ENCODE assay signal across 37 mouse cellular contexts in genomic region chr13:34741813-34742568, GRCm38 (mm10). TPM values are rescaled to one million over a fixed set of nuclear protein-coding genes. Genes with fewer than 3 reads are reported as not detected.
DNase-seq lines count a peak whose midpoint lies in the region; ATAC-seq and TF ChIP-seq lines count a peak whose summit lies in the region.
"Had no signal": no experiment of that assay in that cellular context is flagged by ENCODE, and none has a peak within 500 bp of the region (broad histone marks: within the 10 kb centered on the region; RNA-seq: fewer than 3 reads in every experiment).

No protein-coding gene starts in this region.

- H3K27me3 ChIP-seq in liver, embryonic 15.5 days: no peaks in the 10 kb centered on the region
- no peaks in the 10 kb centered on the region for H3K27me3 ChIP-seq in intestine, postnatal 0 days (replicated peaks; ENCODE audit: control insufficient read depth, insufficient read depth, low read length)
- H3K27me3 ChIP-seq: embryonic facial prominence, embryonic 15.5 days; heart, embryonic 15.5 days; liver, embryonic 13.5 days; lung, embryonic 15.5 days; midbrain, embryonic 15.5 days had no signal

- no peak overlapping the region for H3K4me3 ChIP-seq in liver, embryonic 15.5 days (replicated peaks)
- no peak overlapping the region for H3K4me3 ChIP-seq in intestine, postnatal 0 days (ENCODE audit: low read depth, low read length)
- H3K4me3 ChIP-seq: embryonic facial prominence, embryonic 10.5 days; embryonic facial prominence, embryonic 15.5 days; forebrain, embryonic 12.5 days; heart, embryonic 15.5 days; liver, embryonic 13.5 days; lung, embryonic 15.5 days; midbrain, embryonic 10.5 days; midbrain, embryonic 15.5 days had no signal

- no peaks in the 10 kb centered on the region for H3K36me3 ChIP-seq in liver, embryonic 15.5 days (replicated peaks)
- no peaks in the 10 kb centered on the region for H3K36me3 ChIP-seq in intestine, postnatal 0 days (ENCODE audit: control insufficient read depth, insufficient read depth)
- H3K36me3 ChIP-seq: embryonic facial prominence, embryonic 10.5 days; embryonic facial prominence, embryonic 15.5 days; forebrain, embryonic 12.5 days; heart, embryonic 15.5 days; liver, embryonic 13.5 days; lung, embryonic 15.5 days; midbrain, embryonic 10.5 days; midbrain, embryonic 15.5 days had no signal

- H3K9ac ChIP-seq in liver, embryonic 15.5 days: no peak overlapping the region
- H3K9ac ChIP-seq in intestine, postnatal 0 days (ENCODE audit: low read depth, low read length): no peak overlapping the region
- H3K9ac ChIP-seq: embryonic facial prominence, embryonic 15.5 days; forebrain, embryonic 12.5 days; heart, embryonic 15.5 days; liver, embryonic 13.5 days; lung, embryonic 15.5 days; midbrain, embryonic 15.5 days had no signal

- WGBS in liver, embryonic 15.5 days (ENCODE audit: insufficient replicate concordance): 49% methylated on average over 3 of the region's 3 CpGs
- 63% methylated on average over 3 of the region's 3 CpGs for WGBS in intestine, postnatal 0 days

- peak; percentile 42; the same call in 1 of the 2 replicates for ATAC-seq in liver, embryonic 15.5 days (ENCODE audit: insufficient read depth)
- ATAC-seq in intestine, postnatal 0 days: peak; percentile 54
- ATAC-seq: hindbrain, embryonic 16.5 days; midbrain, embryonic 15.5 days had no signal

- DNase-seq in heart, adult 11 months: peak; percentile 83
- DNase-seq in heart, postnatal 14 days: no peak
- DNase-seq in liver (no peak), R1 (ENCODE audit: low read depth, low spot score) (peak; percentile 79)
- no peak for DNase-seq in layer of hippocampus, postnatal 10 days (ENCODE audit: low spot score in 2 of 2)
- no peak for DNase-seq in gastrocnemius, postnatal 4 days (ENCODE audit: low spot score in 2 of 2)
- DNase-seq: adrenal gland, adult 8-10 months; cerebellum, adult 2 months; cerebellum, postnatal 25 days; gastrocnemius, postnatal 25 days; kidney, postnatal 14 days; layer of hippocampus, adult 9-11 months; liver, embryonic 13.5 days had no signal

- TF ChIP-seq CTCF in intestine, postnatal 0 days (IDR thresholded peaks at IDR 0.05; ENCODE audit: low read depth): peak; percentile 54

- H3K9me3 ChIP-seq in liver, embryonic 15.5 days (replicated peaks): no peaks in the 10 kb centered on the region
- H3K9me3 ChIP-seq in intestine, postnatal 0 days (ENCODE audit: control insufficient read depth): no peaks in the 10 kb centered on the region
- H3K9me3 ChIP-seq: embryonic facial prominence, embryonic 15.5 days; heart, embryonic 15.5 days; liver, embryonic 13.5 days; lung, embryonic 15.5 days; midbrain, embryonic 15.5 days had no signal

- intact Hi-C loops in heart, postnatal 14 days (cut with DNase I): loop anchor here (5.0 kb wide), 2 partner anchors 50 to 130 kb away; no protein-coding TSS in a partner anchor

- H3K27ac ChIP-seq in liver, embryonic 15.5 days (replicated peaks): no peak overlapping the region
- peak overlapping the region; percentile 42 for H3K27ac ChIP-seq in intestine, postnatal 0 days (ENCODE audit: low read depth, low read length)
- H3K27ac ChIP-seq: embryonic facial prominence, embryonic 10.5 days; embryonic facial prominence, embryonic 15.5 days; forebrain, embryonic 12.5 days; heart, embryonic 15.5 days; liver, embryonic 13.5 days; lung, embryonic 15.5 days; midbrain, embryonic 10.5 days; midbrain, embryonic 15.5 days; stomach, postnatal 0 days had no signal

- H3K4me1 ChIP-seq in liver, embryonic 15.5 days (replicated peaks): 0 out of 2 replicates have a peak, but pooled peaks cover 6% of the 10 kb centered on the region
- peaks cover 10% of the 10 kb centered on the region for H3K4me1 ChIP-seq in intestine, postnatal 0 days (replicated peaks; ENCODE audit: control insufficient read depth, insufficient read depth, low read length)
- H3K4me1 ChIP-seq: embryonic facial prominence, embryonic 10.5 days; embryonic facial prominence, embryonic 15.5 days; midbrain, embryonic 15.5 days had no signal

- H3K4me2 ChIP-seq in liver, embryonic 15.5 days: no peak overlapping the region
- no peak overlapping the region for H3K4me2 ChIP-seq in intestine, postnatal 0 days (replicated peaks; ENCODE audit: low read depth)
- H3K4me2 ChIP-seq: embryonic facial prominence, embryonic 15.5 days; forebrain, embryonic 12.5 days; heart, embryonic 15.5 days; liver, embryonic 13.5 days; lung, embryonic 15.5 days; midbrain, embryonic 15.5 days had no signal

RNA-seq across cellular contexts. Expression of gene Fam50b, which starts 7.3 kb away (rescaled TPM):
- total RNA-seq in heart, postnatal 14 days (2021): not detected
- 0.07 TPM in 1 of 2 replicates, not detected in the other for polyA plus RNA-seq in liver, embryonic 15.5 days (2015; fragmentation: Nextera tagmentation; extraction: Ambion mirVana)
- polyA plus RNA-seq in intestine, postnatal 0 days (2015; fragmentation: Nextera tagmentation; extraction: Ambion mirVana): 0.16 and 0.20 TPM in 2 replicates
- not detected for total RNA-seq in layer of hippocampus, postnatal 10 days (2021)
- total RNA-seq in gastrocnemius, postnatal 4 days (2021): not detected
- total RNA-seq: adrenal gland, adult 8-10 months; adrenal gland, postnatal 4 days; gastrocnemius, postnatal 25 days; heart, adult 8-10 months; left cerebral cortex, adult 18-20 months; left cerebral cortex, postnatal 14 days; megakaryocyte progenitor cell, adult 5-6 weeks; neutrophil, adult 5-6 weeks had no signal
- polyA plus RNA-seq: cerebellum, adult 2 months; embryonic facial prominence, embryonic 10.5 days; forebrain, embryonic 12.5 days; heart, embryonic 15.5 days; hindbrain, embryonic 11.5 days; hindbrain, embryonic 16.5 days; intestine, embryonic 14.5 days; kidney, embryonic 14.5 days; limb, embryonic 11.5 days; liver, embryonic 13.5 days; lung, embryonic 15.5 days; midbrain, embryonic 10.5 days; neural tube, embryonic 11.5 days; spleen, adult 2 months; thymus, postnatal 0 days had no signal

Comparison
In these comparisons a context has a peak if more than half of its experiments do, and no peak if none do; other contexts are left out.
1. DNase-seq: peak in heart, adult 11 months (single experiment) and R1 (single experiment); none in heart, postnatal 14 days (0 of 2), liver (single experiment), layer of hippocampus, postnatal 10 days (0 of 2) and gastrocnemius, postnatal 4 days (0 of 2).